8 mouse cellular contexts compared by ENCODE assay signal in genomic region chr3:60500571-60501527, GRCm38 (mm10). TPM values are rescaled to one million over a fixed set of nuclear protein-coding genes. Genes with fewer than 3 reads are reported as not detected.
DNase-seq lines count a peak whose midpoint lies in the region; ATAC-seq and TF ChIP-seq lines count a peak whose summit lies in the region.

No protein-coding gene starts in this region.

- H3K4me2 ChIP-seq in hindbrain, embryonic 12.5 days (replicated peaks): peak overlapping the region; percentile 70

- no peak for DNase-seq in Patski (ENCODE audit: low read depth, low spot score)
- DNase-seq in cerebellum, postnatal 14 days: peak; percentile 79 to 86
- DNase-seq in frontal cortex, postnatal 14 days (ENCODE audit: low spot score in 2 of 2): peak; percentile 61 to 72
- peak; percentile 82 to 83 for DNase-seq in layer of hippocampus, postnatal 36 days
- peak; percentile 85 for DNase-seq in lung, postnatal 25 days (ENCODE audit: low spot score)
- DNase-seq in retina, adult 2 months (ENCODE audit: low read depth, low spot score): peak; percentile 48
- peak; percentile 88 for DNase-seq in thymus, postnatal 25 days

- H3K27me3 ChIP-seq in Patski: no peaks in the 10 kb centered on the region
- H3K27me3 ChIP-seq in hindbrain, embryonic 12.5 days: no peaks in the 10 kb centered on the region

- H3K27ac ChIP-seq in hindbrain, embryonic 12.5 days: peak overlapping the region; percentile 95

- H3K4me1 ChIP-seq in hindbrain, embryonic 12.5 days: peaks cover 30% of the 10 kb centered on the region

- peak overlapping the region; percentile 92 for H3K9ac ChIP-seq in hindbrain, embryonic 12.5 days

- CTCF ChIA-PET in Patski (lab: Charles Lee): interaction anchor here (0.8 to 2.3 kb wide), 11 partner anchors 12 to 155 kb away, joined by 3 to 9 read pairs (median 4); no protein-coding TSS in a partner anchor

- in situ Hi-C loops in Patski (cut with MboI; ENCODE audit: low pct_unique_long_range_greater_than_20kb): loop anchor here (10.0 to 25.0 kb wide), 3 partner anchors 376 to 1389 kb away; partner anchors contain the start of gene Gpr171

- POLR2A ChIA-PET in Patski (lab: Charles Lee): interaction anchor here (0.7 to 2.1 kb wide), 9 partner anchors 11 to 93 kb away, joined by 3 to 8 read pairs (median 4); no protein-coding TSS in a partner anchor

- H3K9me3 ChIP-seq in hindbrain, embryonic 12.5 days (replicated peaks): no peaks in the 10 kb centered on the region

- peak overlapping the region; percentile 93 for H3K4me3 ChIP-seq in hindbrain, embryonic 12.5 days

- peak; percentile 56 for ATAC-seq in Patski
- peak; percentile 95 for ATAC-seq in hindbrain, embryonic 12.5 days (ENCODE audit: low FRiP score)

- no peaks in the 10 kb centered on the region for H3K36me3 ChIP-seq in hindbrain, embryonic 12.5 days

- WGBS in hindbrain, embryonic 12.5 days: 1% methylated on average over 75 of the region's 96 CpGs

- TF ChIP-seq CTCF in Patski (IDR thresholded peaks at IDR 0.05): no peak

RNA-seq across cellular contexts. Expression of gene Mbnl1, which starts 28.2 kb away (rescaled TPM):
- 84.9 TPM for polyA plus RNA-seq in Patski (2021)
- polyA plus RNA-seq in hindbrain, embryonic 12.5 days (2016; fragmentation: Nextera tagmentation; extraction: Ambion mirVana): 46.9 and 56.2 TPM in 2 replicates
- 100 to 1,000 TPM; 126 to 129 TPM for total RNA-seq in layer of hippocampus, postnatal 36 days (2021)
